Mouse (Mus musculus) kidney, postnatal 10 days (tissue): Measurements from ENCODE around the gene Slc37a4.
"Not testable (repeated sequence)": the region's sequence is repeated elsewhere in the genome, so short reads cannot be mapped to it uniquely, and the experiment has no call there.

Source experiments
- DNase-seq: peaks from one replicate; pipeline ENCODE4 v3.0.0; 2021; ENCODE audit warnings: mixed read lengths

Gene Slc37a4

DNA sequence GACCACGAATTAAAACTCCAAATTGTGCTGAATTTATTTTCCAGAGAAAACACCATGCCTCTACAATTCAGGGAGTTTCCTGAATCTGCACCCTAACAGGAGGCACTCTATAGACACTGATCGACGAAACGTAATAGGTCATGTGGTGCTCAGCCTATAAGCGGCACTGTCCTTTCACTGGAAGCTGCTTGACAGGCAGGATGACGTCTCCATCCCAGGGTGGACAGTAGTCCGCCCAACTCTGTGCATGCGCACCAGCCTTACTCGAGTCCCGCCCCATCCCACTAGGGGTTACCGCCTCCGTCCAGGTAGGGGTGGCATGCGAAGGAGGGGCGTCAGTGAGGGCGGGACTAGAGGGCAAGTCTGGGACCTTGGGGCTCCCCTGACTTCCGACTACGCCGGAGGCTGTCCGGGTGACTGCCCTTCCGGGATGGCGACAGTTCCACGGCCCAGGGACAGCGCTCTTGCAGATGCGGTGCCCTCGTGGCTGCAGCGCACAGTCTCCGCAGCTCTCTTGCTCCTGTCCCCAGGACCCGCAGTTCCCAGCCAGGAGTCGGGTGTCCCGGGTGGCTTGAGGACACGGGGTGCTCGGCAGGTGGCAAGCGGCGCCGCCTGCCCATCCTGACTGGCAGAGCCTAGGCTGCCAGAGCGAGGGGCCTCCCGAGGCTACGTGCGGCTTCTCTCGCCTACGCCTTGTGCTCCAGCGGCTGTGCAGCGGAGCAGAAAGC, at the start of gene Slc37a4:
Slc37a4 (plus strand) TSS at position 169 of the 728 bp plus-strand sequence.
- DNase-seq: peak; percentile 96

DNA sequence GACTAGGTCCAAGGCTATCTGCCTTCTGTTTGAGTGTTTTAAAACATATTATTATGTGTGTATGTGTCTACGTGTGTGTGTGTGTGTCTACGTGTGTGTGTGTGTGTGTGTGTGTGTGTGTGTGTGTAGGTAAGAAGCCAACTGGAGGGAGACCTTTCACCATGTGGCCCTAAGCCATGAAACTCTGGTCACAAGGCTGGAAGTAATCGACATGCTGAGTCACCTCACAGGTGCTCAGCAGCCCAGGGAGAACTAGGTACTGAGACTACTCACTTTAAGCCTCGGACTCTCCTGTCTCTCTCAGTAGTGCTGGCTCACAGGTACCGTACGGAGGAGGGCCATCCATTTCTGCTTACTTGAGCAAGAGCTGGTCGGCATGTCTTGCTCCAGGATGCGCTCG, 49.5 kb upstream of the Slc37a4 start:
- no peak for DNase-seq

DNA sequence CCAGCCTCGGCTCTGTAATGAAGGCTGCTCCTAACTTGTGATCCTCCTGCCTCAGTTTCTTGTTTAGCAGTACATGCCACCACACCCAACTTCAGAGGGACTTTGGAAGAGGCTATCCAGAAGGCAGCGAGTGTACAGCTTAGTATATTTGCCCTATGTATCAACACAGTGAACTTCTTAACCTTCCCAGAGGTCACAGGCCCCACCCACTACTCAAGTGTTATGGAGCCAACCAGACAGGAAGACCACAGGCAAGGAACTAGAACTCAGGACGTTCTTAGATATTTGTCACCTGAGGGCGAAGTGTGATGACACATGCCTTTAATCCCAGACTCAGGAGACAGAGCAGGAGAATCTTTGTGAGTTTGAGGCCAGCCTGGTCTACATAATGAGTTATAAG, 49.0 kb upstream of the Slc37a4 start:
- DNase-seq: no peak

DNA sequence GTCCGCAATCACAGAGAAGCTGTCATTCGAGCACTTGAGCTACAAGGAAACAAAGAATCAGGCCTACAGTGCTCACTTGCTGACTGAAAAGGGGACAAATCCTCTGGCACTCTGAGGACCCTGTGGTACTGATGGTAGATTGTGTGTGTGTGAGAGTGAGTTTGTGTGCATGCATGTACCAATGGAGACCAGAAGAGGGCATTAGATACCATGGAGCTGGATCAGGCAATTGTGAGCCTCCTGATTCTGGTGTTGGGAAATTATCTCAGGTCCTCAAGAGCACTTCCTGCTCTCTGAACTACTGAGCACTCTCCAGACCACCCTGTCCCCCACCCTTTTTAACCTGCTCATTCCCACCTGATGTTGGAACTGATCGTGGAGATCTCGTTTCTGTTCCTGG, 48.1 kb upstream of the Slc37a4 start:
- no peak for DNase-seq

DNA sequence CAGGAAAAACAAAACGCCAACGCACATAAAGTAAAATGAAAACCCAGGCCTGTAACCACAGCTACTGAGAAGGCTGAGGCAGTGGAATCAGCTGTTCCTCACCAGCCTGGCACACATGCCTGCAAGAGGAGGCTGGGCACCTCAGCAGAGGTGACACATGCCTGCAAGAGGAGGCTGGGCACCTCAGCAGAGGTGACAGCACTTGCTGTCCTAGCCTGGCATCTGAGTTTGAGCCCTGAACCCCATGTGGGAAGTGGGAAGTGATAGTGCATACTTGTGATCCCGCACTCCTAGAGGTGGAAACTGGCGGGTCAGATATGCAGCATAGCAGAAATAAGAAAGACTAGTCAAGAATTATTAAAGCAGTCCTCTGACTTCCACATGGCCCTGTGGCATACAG, 45.3 kb upstream of the Slc37a4 start:
- DNase-seq: no peak

DNA sequence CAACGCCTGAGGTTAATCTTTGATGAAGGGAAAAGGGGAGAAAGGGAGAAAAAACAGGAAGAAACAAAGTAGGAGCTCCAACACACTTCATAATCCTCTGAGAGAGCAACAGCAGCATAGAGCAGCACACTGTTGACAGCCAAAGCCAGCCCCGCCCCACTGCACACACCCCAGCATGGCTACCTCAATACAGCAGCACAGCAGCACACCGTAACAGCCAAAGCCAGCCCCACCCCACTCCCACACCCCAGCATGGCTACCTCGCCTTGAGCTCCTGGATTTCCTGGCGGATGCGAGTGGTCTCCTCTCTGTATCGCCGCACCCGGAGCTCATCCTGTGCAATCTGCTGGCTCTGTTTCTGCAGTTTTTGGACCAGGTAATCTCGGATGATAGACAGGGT, 44.3 kb upstream of the Slc37a4 start:
- DNase-seq: no peak

DNA sequence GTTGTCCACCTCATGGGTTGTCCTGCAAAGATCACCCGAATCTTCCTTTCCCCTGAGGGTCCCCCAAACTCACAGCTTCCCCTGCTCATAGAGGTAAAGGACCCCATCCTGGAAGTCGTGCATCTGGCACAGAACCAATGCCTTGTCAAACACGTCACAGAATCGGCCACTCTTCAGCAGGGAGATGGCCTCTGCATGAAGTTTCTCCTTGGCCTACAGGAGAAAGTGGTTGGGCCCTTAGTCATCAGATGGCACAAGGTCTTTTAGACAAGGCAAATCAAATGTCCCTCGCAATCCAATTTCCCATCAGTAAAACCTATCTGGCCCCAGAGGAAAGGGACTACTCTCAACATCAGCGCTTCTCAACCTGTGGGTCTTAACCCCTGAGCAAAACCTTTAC, 43.5 kb upstream of the Slc37a4 start:
- DNase-seq: no peak

DNA sequence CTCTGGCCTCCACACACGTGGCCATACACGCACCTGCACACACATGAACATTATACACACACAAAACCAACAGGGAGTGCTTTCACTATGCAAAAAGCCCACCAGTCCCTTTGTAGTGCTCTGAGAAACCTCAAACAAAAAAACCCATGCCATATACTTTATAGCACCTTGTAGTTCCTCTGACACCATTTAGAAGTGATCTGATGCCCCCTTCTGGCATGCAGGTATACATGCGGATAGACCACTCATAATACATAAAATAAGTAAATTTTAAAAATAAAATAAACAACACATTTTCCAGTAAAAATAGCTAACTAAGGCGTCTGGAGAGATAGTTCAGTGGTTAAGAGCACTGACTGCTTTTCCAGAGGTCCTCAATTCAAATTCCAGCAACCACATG, 39.4 kb upstream of the Slc37a4 start:
- DNase-seq: no peak

DNA sequence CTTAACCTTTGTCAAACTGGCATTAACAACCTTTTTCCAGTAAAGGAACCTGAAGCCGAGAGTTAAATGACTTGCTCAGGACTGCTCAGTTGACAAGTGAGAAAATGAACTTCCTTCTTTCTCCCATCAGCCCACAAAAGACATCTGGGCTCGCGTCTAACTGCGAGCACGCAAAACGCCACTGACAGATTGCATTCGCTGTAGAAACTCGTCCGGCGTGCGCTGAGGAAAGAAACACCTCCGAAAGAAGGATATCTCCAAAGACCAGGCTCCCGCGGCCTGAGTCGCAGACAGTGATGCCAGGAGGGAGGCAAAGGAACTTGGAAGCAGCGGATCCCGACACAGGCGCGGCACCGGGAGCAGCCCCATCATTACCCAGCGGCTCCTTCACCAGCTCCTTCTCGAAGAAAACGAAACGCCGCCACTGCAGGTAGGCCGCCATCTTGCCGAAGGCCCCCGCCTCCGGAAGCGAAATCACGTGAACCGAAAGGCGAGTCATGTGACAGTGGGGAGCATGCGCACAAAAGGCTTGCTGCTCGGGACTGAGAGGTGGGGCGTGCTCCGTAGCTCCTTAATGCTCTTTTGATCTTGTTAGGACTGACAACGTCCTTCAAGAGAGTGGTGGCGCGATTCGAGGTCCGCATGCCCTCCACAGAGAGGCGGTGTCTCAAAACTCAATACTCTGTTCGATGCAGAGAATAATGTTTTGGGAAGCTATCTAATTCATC, 35.3 kb upstream of the Slc37a4 start, which contains the start of gene Vps11:
Vps11 (minus strand) TSS at position 481 of the 728 bp plus-strand sequence.
- peak; percentile 97 for DNase-seq

DNA sequence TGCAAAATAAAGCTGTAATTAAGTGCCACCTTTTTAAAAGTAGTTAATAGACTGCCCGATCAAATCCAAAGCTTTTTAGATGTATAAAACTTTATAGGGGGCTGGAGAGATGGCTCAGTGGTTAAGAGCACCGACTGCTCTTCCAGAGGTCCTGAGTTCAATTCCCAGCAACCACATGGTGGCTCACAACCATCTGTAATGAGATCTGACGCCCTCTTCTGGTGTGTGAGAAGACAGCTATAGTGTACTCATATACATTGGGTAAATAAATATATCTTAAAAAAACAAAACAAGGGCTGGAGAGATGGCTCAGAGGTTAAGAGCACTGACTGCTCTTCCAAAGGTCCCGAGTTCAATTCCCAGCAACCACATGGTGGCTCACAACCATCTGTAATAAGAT, 34.7 kb upstream of the Slc37a4 start:
- not testable (repeated sequence) for DNase-seq

DNA sequence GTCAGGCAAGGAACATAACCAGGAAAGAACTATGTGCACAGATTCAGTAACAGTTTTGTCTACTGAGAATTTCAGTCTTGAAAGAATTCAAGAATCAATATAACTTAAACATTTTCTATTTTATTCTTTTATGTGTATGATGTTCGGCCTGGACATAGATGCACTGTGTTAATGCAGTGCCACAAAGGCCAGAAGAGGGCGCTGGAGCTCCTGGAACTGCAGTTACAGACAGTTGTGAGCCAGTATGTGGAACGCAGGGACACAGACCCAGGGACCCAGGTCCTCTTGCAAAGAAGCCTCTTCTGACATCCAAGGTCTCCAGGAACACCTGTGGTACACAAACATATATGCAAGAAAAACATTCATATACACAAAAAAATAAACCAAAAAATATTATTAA, 32.2 kb upstream of the Slc37a4 start:
- peak; percentile 33 for DNase-seq

DNA sequence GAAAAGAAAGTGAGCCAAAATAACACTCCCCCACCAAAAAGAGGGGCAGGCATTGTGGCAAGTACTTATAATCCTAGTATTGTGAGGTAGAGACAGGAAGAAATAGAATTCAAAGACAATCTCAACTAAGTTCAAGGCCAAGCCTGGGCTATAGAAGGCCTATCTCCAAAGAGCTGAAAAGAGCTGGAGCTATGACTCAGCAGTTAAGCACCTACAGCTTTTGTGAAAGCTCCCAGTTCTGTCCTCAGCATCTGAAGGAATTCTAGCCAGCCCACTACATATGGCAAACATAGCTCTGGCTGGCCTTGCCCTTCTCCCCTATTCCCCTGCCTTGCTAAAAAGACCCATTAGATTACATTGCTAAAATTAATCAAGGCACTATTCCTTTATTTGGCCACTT, 23.3 kb upstream of the Slc37a4 start:
- no peak for DNase-seq

DNA sequence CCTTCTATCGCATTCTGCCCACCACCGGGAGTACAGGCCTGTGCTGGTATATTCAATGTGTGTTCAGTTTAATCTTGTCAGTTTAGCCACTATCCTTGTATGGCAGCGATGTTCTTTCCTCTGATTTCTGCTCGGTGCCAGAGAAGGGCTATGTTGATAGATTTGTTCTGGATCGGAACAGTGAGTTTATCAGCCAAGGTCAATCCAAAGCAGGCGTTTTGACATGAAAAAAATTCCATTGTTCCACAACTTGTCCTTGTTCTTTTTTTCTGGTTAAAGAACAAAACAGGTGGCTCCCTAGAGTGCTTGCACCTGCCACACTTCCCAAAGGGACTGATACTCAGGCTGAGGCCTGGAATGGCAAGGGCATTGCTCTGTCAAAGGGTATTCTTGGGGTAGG, 20.5 kb upstream of the Slc37a4 start:
- no peak for DNase-seq

DNA sequence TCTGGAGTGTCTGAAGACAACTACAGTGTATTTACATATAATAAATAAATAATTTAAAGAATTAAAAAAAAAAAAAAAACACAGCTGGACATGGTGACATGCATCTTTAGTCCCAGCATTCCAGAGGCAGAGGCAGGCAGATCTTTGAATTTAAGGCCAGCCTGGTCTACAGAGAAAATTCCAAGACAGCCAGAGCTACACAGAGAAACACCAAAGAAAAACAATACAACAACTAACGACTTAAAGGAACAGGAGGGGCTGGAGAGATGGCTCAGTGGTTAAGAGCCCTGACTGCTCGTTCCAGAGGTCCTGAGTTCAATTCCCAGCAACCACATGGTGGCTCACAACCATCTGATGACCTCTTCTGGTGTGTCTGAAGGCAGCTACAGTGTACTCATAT, 19.3 kb upstream of the Slc37a4 start:
- not testable (repeated sequence) for DNase-seq

DNA sequence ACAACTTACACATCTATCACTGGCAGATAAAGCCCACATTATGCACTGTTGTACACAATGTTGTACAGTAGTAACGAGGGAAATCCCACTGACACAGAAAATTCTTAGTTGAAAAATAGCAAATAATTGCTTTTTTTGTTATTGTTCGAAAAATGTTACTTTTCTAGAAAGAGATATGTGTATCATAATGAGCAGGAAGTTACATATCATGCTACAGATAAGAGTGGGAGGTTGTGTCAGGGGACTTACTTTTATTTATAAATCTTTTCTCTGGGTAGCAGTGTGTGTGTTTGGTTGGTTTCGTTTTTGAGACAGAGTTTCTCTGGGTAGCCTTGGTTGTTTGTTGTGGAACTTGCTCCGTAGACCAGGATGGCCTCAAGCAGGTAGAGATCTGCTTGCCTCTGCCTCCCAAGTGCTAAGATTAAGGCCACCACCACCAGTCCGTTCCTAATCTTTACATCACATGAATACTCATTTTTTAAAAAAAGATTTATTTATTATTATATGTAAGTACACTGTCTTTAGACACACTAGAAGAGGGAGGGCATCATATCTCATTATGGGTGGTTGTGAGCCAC, 18.4 kb upstream of the Slc37a4 start:
- DNase-seq: no peak

DNA sequence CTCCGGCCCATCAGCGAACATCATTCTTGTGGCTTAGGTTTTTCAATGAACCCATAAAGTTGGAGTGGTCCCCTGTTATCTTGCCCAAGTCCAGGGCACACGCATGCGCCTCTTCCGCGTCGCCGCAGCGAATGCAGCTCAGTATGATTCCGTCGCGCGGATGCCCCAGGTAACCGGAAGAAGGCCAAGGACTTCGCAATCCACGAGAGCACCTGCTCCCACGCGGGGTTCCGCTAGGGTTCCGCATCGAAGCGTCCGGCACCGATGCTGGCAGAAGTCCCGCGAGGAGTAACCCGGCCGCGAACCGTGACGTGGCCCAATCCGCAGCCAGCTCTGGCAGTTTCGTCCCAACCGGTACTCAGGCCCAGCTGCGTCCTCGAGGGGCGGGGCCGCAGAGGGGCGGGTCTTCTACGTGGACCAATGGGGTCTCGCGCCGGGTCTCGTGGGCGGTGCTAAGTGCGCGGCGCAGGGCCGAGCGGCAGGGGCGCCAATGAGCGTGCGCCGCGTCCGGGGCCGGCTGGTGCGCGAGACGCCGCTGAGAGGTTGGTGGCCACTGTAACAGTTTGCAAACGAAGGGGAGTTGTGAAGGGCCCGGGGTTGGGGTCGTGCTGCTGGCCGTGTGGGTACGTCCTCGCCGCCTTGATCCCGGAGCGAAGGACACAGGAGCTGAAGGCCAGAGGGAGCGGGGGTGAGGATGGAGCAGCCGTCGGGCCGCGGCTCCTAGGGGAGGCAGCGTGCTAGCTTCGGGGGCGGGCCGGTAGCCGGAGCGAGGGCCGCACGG, 17.4 kb upstream of the Slc37a4 start, which contains the start of gene Hyou1:
Hyou1 (plus strand) TSS at position 437 of the 781 bp plus-strand sequence.
- DNase-seq: peak; percentile 100

DNA sequence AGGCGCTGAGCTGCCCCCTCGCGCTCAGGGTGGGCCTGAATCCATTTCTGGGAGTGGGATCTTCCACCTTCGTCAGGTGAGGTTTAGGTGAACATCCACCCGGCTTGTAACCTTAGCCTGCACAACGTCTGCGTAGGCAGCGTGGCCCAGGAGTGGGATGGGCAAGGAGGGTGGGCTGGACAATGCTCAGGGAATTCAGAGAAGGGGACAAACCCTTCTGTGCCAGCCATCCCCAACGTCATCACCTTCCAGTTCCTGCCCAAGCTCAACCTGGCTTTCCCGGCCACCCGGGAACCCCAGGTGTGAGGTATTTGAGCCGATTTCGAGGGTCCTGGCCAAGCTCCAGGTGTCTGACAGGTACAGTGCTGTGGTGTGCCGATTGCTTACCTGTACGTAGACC, 16.8 kb upstream of the Slc37a4 start:
- DNase-seq: peak; percentile 34

DNA sequence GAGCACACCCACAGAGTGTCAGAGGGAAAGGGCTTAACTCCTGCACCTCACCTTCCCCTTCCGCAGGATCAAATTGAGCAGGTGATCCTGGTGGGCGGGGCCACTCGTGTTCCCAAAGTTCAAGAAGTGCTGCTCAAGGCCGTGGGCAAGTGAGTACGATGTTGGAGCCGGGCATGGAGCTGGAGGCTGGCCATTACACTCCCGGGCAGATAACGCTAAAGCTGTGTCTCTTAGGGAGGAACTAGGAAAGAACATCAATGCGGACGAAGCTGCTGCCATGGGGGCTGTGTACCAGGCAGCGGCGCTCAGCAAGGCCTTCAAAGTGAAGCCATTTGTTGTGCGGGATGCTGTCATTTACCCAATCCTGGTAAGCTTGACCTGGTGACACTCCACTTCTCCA, 12.1 kb upstream of the Slc37a4 start:
- no peak for DNase-seq

DNA sequence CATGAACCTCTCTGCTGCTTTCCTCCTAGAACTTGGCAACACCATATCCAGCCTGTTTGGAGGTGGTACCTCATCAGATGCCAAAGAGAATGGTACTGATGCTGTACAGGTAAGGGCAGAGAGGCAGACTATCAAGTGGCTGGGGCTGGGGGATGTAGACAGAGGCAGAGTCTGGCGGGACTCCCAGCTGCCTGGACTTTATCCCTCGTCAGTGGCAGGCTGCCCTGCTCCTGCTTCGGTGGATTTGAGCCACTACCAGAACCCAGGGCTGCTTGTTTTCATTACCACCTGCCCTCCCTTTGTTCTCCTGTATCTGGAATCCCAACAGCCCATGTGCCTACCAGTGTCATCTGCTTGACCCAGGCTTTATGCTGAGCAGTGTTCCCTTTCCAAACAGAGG, 9.4 kb upstream of the Slc37a4 start:
- no peak for DNase-seq

DNA sequence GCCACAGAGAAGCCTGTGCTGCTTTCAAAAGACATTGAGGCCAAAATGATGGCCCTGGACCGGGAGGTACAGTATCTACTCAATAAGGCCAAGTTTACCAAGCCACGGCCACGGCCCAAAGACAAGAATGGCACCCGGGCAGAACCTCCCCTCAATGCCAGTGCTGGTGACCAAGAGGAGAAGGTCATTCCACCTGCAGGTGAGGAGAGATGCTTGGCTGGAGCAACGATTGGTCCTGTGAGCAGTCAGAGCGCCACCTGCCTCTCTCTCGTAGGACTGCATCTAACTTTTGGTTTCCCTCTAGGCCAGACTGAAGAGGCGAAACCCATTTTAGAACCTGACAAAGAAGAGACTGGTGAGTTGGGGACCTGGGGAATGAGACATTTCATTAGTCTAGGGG, 7.4 kb upstream of the Slc37a4 start:
- DNase-seq: peak; percentile 70

DNA sequence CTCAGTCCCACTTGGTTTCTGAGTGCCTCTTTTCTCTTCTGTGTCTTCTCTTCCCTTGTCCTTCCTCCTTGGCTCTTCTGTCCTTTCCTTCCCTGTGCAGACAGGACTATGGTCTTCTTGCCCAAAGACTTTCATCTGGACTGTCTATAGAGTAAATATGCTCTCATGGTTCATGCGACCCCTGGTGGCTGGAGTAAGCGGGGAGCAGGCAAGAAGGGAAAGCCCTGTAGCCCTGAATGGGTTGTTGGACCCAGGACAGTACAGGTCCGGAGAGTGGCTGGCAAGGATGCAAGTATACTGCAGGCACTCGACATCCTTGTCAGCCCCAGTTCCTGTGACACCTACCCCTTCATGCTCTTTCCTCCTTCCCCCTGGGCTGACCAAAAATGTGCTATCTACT, 5.2 kb upstream of the Slc37a4 start:
- DNase-seq: peak; percentile 90

DNA sequence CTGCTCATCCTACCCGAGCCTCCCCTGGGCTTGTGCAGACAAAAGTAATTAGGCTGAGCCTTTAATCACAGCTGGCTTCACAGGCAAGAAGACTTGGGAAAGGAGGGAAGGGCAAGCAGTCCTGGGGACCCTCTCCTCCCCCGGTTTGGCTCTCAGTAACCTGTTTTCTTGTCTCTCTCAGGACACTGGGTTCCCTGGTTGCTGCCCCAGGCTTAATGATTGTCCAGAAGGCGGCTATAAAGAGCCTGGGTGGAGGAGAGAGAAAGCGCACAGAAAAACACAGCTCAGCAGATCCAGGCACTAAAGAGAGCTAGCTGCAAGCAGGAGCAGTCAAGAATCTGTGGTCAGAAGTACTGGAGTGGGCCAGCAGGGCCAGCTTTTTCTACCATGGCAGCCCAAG, 1.4 kb downstream of the Slc37a4 start:
- DNase-seq: peak; percentile 76

DNA sequence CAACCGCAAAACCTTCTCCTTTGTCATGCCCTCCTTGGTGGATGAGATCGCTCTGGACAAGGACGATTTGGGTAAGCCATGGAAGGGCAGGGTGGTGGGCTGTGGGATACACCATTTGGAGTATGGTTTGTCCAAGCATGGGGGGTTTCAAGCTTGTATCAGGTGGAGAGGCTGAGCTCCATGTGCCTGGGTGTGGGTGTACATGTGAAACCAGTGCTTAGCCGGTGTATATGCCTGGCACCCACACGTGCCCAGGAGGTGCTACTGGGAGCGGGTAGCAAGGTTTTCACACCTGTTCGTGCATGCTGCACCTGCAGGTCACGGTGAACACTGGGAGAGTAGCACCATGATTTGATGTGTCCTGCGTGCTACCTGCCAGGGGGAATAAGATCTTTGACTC, 1.9 kb downstream of the Slc37a4 start:
- DNase-seq: no peak
